Mouse (Mus musculus): ENCODE measurements at regions not wholly inside any gene's neighbourhood (a gene's known extent, or its start where the extent isn't known, plus 50 kb on each side); places are given as distances from the start of the nearest gene placed in this dataset.

DNA sequence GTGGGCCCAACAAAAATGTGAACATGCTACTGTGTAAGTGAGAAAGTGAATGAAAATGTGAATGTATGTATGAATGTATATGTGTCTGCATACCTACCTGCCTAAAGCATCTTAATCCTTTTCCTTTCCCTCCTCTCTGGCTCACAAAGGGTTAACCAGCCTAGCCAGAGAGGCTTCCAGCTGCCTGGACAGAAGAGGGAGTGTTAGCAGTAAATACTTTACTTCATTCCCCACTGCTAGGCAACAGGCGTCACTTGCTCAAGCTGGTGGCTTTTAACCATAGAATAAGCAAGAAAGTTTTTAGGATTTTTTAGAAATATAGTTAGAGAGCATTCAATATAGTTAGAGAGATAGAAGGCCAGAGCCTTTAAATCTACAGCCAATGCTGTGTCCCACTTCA is 363.6 kb downstream of the Rps24 start:
- H3K9me3 ChIP-seq: no peaks in the 10 kb centered on the region

DNA sequence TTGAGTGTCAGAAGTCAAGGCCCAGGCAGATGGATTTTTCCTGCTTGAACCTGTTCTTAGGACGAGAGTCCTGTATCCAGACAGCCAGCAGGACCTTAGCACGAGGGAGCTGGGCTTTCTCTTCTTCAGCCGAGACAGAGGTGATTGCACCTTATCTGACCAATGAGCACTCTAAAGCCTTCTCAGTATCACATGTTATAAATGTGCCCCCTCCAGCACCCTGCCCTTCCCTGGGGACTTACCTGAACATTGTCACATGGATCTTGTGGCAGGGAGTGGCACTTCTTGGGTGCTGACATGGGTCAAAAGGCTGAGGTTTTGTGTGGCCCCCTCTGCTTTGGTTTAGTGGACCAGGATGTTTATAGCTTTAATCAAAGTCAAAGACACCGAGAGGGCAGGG is 367.5 kb downstream of the Rps24 start:
- Histone ChIP-seq H3K4me2 (no peak overlapping the region), H3K9ac (no peak overlapping the region), H3K27ac (no peak overlapping the region), H3K4me1 (replicated peaks) (0 out of 2 replicates have a peak, but pooled peaks cover 3% of the 10 kb centered on the region), H3K27me3 (no peaks in the 10 kb centered on the region), H3K9me3 (no peaks in the 10 kb centered on the region), H3K4me3 (no peak overlapping the region), H3K36me3 (no peaks in the 10 kb centered on the region)
- 68% methylated on average over 4 of the region's 4 CpGs for WGBS
- no peak for ATAC-seq (ENCODE audit: low FRiP score)

More for the DNA sequence above, 363.6 kb downstream of the Rps24 start:
- Histone ChIP-seq H3K27ac (no peak overlapping the region), H3K27me3 (no peaks in the 10 kb centered on the region), H3K4me1 (replicated peaks) (peaks cover 11% of the 10 kb centered on the region; the same call in 1 of the 2 replicates), H3K4me3 (no peak overlapping the region), H3K4me2 (no peak overlapping the region), H3K9ac (no peak overlapping the region), H3K36me3 (no peaks in the 10 kb centered on the region)
- no peak for ATAC-seq (ENCODE audit: low FRiP score)
- 14% methylated on average over 1 of the region's 1 CpGs for WGBS

DNA sequence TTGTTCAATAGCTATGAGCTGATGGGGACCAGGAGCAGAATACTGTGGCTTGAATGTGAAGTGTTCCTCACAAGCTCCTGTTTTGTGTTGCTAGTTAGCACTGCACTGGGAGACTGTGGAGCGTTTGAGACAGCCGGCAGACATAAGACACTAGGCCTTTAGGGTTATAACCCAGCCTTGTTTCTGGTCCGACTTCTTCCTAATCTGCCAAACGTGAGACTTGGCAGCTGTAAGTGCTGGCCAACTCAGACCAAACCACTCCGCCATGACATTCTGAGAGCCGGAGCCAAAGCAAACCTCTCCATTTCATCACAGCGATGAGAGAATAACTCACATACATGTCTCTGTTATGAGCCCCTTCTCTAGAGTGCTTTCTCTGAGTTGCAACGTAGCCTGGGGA is 375.2 kb downstream of the Rps24 start:
- H3K9ac ChIP-seq: no peak overlapping the region
- H3K4me3 ChIP-seq: no peak overlapping the region
- H3K27ac ChIP-seq: no peak overlapping the region
- peaks cover 5% of the 10 kb centered on the region for H3K4me1 ChIP-seq (replicated peaks)
- H3K9me3 ChIP-seq: no peaks in the 10 kb centered on the region
- no peak for ATAC-seq (ENCODE audit: low FRiP score)
- WGBS: 90% methylated on average over 8 of the region's 8 CpGs
- H3K36me3 ChIP-seq: no peaks in the 10 kb centered on the region
- H3K27me3 ChIP-seq: 0 out of 2 replicates have a peak, but pooled peaks cover 8% of the 10 kb centered on the region
- H3K4me2 ChIP-seq: no peak overlapping the region

DNA sequence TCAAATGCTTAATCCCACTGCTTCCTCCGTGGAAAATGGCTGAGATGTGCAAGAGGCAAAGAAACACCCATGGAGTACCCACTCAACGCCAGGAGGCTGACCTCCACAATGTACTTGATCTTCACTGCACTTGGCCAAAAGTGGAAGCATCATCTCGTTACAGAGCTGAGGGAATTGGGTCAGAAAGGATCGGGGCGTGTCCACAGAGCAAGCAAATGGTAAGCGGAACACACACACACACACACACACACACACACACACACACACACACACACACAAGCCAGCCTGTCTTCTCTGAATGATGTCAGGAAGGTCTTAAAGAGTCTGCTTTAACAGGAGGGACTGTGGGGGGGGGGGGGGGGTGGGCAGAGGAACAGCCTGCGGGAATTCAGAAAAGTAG is 375.7 kb downstream of the Rps24 start:
- Histone ChIP-seq H3K4me1 (replicated peaks) (peaks cover 5% of the 10 kb centered on the region), H3K27me3 (0 out of 2 replicates have a peak, but pooled peaks cover 8% of the 10 kb centered on the region), H3K9me3 (no peaks in the 10 kb centered on the region), H3K4me2 (no peak overlapping the region), H3K9ac (no peak overlapping the region), H3K4me3 (no peak overlapping the region), H3K36me3 (no peaks in the 10 kb centered on the region), H3K27ac (no peak overlapping the region)
- no peak for ATAC-seq (ENCODE audit: low FRiP score)
- 79% methylated on average over 7 of the region's 7 CpGs for WGBS

DNA sequence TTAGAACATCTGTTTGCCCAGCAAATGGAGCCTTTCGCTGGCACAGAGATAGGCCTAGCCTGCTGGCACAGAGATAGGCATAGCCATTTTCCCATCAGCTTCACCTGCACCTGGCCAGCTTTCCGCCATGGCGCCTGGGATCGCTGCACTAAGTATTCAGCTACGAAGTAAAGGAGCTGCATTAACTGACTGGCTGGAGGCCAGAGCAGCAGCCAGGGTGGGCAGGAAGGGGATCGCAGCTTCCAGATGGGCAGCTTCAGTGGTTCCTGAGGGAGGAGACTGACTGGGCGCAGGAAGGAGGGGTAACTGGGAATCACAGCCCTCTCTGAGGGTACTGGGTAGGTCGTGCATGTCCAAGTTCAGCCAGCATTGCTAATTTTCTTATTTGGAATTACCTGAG is 376.2 kb downstream of the Rps24 start:
- H3K4me2 ChIP-seq: no peak overlapping the region
- peaks cover 5% of the 10 kb centered on the region for H3K4me1 ChIP-seq (replicated peaks)
- no peak overlapping the region for H3K9ac ChIP-seq
- no peak overlapping the region for H3K27ac ChIP-seq
- H3K36me3 ChIP-seq: no peaks in the 10 kb centered on the region
- no peak overlapping the region for H3K4me3 ChIP-seq
- no peak for ATAC-seq (ENCODE audit: low FRiP score)
- 70% methylated on average over 8 of the region's 8 CpGs for WGBS
- H3K27me3 ChIP-seq: 0 out of 2 replicates have a peak, but pooled peaks cover 8% of the 10 kb centered on the region
- H3K9me3 ChIP-seq: no peaks in the 10 kb centered on the region

DNA sequence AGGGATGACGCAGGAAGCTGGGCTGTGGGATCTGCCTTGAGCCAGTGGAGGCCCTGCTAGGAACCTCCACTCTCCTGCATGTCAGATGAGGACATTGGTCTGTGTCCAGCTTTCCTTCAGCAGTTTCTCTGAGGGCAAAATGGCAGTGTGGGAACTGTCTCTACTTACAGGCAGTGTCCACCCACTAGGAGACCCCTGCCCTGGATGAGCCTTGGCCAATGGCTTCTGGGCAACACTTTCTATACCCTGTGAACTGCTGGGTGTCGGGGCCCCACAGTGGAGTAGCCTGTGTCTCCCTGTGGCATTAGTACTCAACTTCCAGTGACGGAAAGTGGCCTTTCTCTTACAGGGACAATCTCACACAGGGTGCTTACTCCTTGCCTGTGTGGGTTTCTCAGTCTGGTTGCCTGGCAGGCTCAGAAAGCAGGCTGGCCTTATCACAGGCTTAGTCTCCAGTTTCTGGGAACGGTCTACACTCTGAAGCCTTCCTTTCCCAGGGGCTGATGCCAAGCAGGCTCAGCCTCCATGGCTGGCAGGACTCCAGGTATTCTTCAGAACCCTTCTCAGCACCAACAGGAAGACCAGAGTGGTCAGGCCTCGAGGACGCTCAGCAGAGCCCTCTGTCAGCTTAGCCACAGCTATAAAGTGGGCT is 378.8 kb downstream of the Rps24 start:
- H3K27me3 ChIP-seq: 0 out of 2 replicates have a peak, but pooled peaks cover under 1% of the 10 kb centered on the region
- no peaks in the 10 kb centered on the region for H3K9me3 ChIP-seq
- no peak overlapping the region for H3K27ac ChIP-seq
- no peak for ATAC-seq (ENCODE audit: low FRiP score)
- no peak overlapping the region for H3K4me3 ChIP-seq
- H3K36me3 ChIP-seq: no peaks in the 10 kb centered on the region
- WGBS: 89% methylated on average over 6 of the region's 6 CpGs
- no peak overlapping the region for H3K4me2 ChIP-seq
- H3K9ac ChIP-seq: no peak overlapping the region
- peaks cover 5% of the 10 kb centered on the region for H3K4me1 ChIP-seq (replicated peaks)

DNA sequence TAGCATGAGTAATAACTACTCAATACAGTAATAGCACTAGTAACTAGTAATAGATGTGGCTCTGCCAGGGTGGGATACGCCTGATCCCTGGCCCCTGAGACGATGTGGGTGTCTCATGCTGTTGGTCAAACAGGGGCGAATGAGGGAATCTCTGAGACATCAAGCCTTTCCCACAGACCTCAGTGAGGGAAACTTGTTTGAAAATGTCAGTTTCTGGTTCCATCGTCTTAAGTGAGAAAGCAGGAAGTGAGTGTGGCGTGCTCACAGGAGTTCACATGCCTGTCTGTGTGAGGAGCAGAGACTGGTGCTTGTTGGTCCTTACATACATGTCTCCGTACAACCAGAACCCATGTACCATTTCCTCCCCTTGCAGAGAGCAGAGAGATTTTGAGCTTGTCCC is 380.9 kb downstream of the Rps24 start:
- Histone ChIP-seq H3K27ac (no peak overlapping the region), H3K36me3 (no peaks in the 10 kb centered on the region), H3K9ac (no peak overlapping the region), H3K4me3 (no peak overlapping the region), H3K27me3 (no peaks in the 10 kb centered on the region), H3K9me3 (no peaks in the 10 kb centered on the region), H3K4me1 (replicated peaks) (peaks cover 5% of the 10 kb centered on the region), H3K4me2 (no peak overlapping the region)
- WGBS: 95% methylated on average over 6 of the region's 6 CpGs
- no peak for ATAC-seq (ENCODE audit: low FRiP score)

DNA sequence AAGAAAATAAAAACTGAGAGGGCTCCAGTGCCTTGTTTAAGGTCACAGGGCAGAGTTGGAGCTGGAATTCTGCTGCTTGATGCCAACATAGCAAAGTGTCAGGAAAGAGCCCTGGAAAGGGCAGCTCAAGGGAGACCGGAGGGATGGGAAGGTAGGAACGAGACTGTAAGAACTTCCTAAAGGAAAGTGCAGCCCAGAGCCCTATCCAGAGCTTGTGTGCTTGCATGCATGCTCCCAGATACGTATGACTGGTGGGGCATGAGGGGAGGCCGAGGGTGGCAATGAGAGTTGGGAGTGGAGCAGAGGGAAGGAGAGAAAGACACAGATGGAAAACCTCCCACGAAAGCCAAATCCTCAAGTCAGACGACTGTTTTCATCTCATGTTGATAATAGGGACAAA is 381.8 kb downstream of the Rps24 start:
- WGBS: 91% methylated on average over 6 of the region's 6 CpGs
- no peak overlapping the region for H3K4me2 ChIP-seq
- ATAC-seq (ENCODE audit: low FRiP score): no peak

DNA sequence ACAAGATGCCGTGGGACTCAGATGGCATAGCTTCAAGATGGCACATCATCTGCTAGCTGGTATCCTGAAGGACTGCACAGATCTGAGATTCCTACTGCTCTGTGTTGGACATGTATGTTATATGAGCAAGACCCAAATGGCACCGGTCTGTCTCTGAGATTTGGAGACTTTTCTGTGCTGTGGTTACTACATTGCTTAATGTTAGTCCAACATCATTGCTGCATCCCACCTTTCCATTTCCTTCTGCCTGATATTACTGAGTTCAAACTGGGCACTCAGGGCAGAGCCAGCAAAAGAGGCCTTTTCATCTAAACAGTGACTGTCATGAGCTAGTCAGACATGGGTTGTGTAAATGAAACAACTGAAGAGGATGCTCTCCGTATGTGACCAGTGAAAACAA is 383.3 kb downstream of the Rps24 start:
- 88% methylated on average over 3 of the region's 3 CpGs for WGBS
- ATAC-seq (ENCODE audit: low FRiP score): no peak

More for the DNA sequence above, 381.8 kb downstream of the Rps24 start:
- no peaks in the 10 kb centered on the region for H3K36me3 ChIP-seq
- H3K27ac ChIP-seq: no peak overlapping the region
- H3K4me1 ChIP-seq (replicated peaks): no peaks in the 10 kb centered on the region; the same call in none of the 2 replicates
- H3K27me3 ChIP-seq: no peaks in the 10 kb centered on the region
- H3K9ac ChIP-seq: no peak overlapping the region
- no peak overlapping the region for H3K4me3 ChIP-seq
- H3K9me3 ChIP-seq: no peaks in the 10 kb centered on the region

DNA sequence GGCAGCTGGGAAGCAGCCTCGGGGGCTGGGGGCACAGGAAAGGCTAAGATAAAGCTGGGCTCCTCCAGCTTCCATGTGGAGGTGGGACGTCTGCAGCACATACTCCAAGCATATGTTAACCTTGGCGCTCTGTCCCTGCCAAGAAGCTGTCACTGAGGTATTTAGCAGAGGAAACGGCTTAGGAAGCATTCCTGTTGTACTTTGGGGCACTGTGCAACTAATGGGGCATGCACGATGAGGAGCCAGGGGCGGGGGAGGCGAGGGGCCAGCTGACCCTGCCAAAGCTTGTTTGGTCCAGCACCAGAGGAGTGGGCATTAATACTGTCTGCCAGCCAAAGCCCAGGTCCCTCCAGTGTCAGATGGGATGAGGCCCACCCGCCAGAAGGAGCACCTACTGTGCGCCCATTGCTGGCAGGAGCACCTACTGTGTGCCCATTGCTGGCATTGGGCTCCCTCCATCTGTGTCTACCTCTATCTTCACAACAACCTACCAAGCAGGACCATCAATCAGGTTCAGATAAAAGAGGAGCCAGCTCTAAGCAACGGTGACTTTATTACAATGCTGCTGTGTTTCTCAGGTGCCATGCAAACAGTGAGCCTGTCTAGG is 384.6 kb downstream of the Rps24 start:
- WGBS: 69% methylated on average over 10 of the region's 10 CpGs
- Histone ChIP-seq H3K9ac (no peak overlapping the region), H3K4me3 (no peak overlapping the region), H3K9me3 (no peaks in the 10 kb centered on the region), H3K4me2 (no peak overlapping the region), H3K27ac (no peak overlapping the region), H3K27me3 (no peaks in the 10 kb centered on the region), H3K36me3 (no peaks in the 10 kb centered on the region), H3K4me1 (replicated peaks) (peaks cover 22% of the 10 kb centered on the region)
- no peak for ATAC-seq (ENCODE audit: low FRiP score)

More for the DNA sequence above, 383.3 kb downstream of the Rps24 start:
- Histone ChIP-seq H3K4me1 (replicated peaks) (peaks cover 10% of the 10 kb centered on the region), H3K9me3 (no peaks in the 10 kb centered on the region), H3K27ac (no peak overlapping the region), H3K36me3 (no peaks in the 10 kb centered on the region), H3K27me3 (no peaks in the 10 kb centered on the region), H3K4me3 (no peak overlapping the region), H3K9ac (no peak overlapping the region), H3K4me2 (no peak overlapping the region)

DNA sequence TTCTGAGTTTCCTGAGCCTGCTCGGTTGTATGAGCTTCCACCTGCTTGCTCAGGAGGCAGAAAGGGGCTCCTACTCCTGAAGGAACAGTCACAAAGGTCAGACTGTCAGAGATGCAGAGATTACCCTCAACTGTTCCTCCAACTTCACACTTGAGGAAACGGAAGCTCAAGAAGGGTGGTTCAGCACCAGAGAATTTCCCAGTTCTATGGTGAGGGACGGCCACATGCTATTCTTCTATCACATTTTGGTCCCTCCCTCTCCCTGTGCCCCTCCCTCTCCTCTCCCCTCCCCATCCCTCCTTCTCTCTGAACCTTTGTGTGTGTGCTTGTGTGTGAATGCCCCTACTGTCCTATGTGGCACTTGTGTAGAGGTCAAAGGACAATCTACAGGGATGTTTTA is 386.0 kb downstream of the Rps24 start:
- no peaks in the 10 kb centered on the region for H3K9me3 ChIP-seq
- 45% methylated on average over 3 of the region's 3 CpGs for WGBS
- H3K4me1 ChIP-seq (replicated peaks): peaks cover 23% of the 10 kb centered on the region

DNA sequence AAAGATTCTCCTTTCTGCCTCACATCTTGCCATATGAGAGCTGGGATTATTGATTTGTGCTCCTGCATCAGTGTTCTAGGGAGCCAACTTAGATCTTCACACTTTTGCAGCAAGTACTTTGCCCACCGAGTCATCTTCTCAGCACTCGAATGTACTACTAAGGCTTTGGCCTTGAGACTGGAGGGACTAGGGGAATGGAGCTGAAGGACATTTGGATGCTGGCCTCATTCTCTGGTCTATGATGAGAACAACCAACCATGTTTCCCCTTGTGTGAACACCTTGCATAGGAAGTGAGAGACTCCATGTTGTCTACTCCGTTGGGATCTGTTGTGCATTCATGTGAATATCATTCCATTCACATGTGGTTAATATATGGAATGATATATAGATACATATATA is 386.5 kb downstream of the Rps24 start:
- peaks cover 23% of the 10 kb centered on the region for H3K4me1 ChIP-seq (replicated peaks)
- H3K4me3 ChIP-seq: no peak overlapping the region
- no peaks in the 10 kb centered on the region for H3K36me3 ChIP-seq
- no peak overlapping the region for H3K27ac ChIP-seq
- no peak overlapping the region for H3K4me2 ChIP-seq
- H3K9me3 ChIP-seq: no peaks in the 10 kb centered on the region
- no peak for ATAC-seq (ENCODE audit: low FRiP score)
- no peak overlapping the region for H3K9ac ChIP-seq
- 94% methylated on average over 3 of the region's 3 CpGs for WGBS
- H3K27me3 ChIP-seq: no peaks in the 10 kb centered on the region

More for the DNA sequence above, 386.0 kb downstream of the Rps24 start:
- no peak for ATAC-seq (ENCODE audit: low FRiP score)
- H3K27ac ChIP-seq: no peak overlapping the region
- H3K36me3 ChIP-seq: no peaks in the 10 kb centered on the region
- H3K9ac ChIP-seq: no peak overlapping the region
- no peak overlapping the region for H3K4me3 ChIP-seq
- no peaks in the 10 kb centered on the region for H3K27me3 ChIP-seq
- no peak overlapping the region for H3K4me2 ChIP-seq

Data from hindbrain, embryonic 13.5 days (tissue).